Mouse (Mus musculus): Measurements from ENCODE around the gene Smurf1. TPM values are rescaled to one million over a fixed set of nuclear protein-coding genes. Genes with fewer than 3 reads are reported as not detected.

Smurf1 gene
- total and polyA plus RNA-seq, 2 experiments from 2014 or later: 9.1 to 29.9 TPM

DNA sequence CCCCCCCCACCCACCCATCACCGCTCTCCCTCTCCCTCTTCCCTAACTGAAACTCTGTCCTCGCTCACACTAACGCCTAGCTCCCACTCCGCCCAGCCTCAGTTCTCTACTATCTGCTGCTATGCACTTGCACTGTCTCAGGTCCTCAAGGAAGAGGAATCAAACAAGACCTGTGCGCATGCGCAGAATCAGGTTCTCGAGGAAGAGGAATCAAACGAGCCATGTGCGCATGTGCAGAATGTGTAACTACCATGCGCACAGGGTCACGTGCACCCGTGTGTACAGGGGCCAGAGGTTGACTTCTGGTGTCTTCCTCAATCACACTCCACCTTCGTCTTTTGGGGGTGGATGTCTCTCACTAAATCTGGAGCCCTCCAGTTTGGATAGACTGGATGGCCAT lies 21.9 kb upstream of the Smurf1 start:
- TF ChIP-seq EP300 (IDR thresholded peaks at IDR 0.05; ENCODE audit: low read depth): no peak
- TF ChIP-seq CTCF (IDR thresholded peaks at IDR 0.05; ENCODE audit: low read depth): no peak
- peaks cover 4% of the 10 kb centered on the region; the same call in 1 of the 2 replicates for H3K9me3 ChIP-seq (replicated peaks; ENCODE audit: control insufficient read depth, low read length)
- no peak overlapping the region for H3K4me2 ChIP-seq (ENCODE audit: low read depth, low read length)
- no peak overlapping the region for H3K9ac ChIP-seq (replicated peaks; ENCODE audit: low read depth, low read length)
- no peak overlapping the region for H3K4me3 ChIP-seq (ENCODE audit: low read depth, low read length)
- ATAC-seq (ENCODE audit: insufficient read depth, low read depth) (no peak), DNase-seq (ENCODE audit: low spot score) (no peak)
- no peaks in the 10 kb centered on the region for H3K27me3 ChIP-seq (ENCODE audit: control insufficient read depth, insufficient read depth, low read length)
- no peaks in the 10 kb centered on the region for H3K36me3 ChIP-seq (replicated peaks; ENCODE audit: control insufficient read depth, insufficient read depth, low read length)
- no peak overlapping the region for H3K27ac ChIP-seq (ENCODE audit: low read depth)
- 88% methylated on average over 13 of the region's 13 CpGs for WGBS
- no peaks in the 10 kb centered on the region for H3K4me1 ChIP-seq (ENCODE audit: control insufficient read depth, insufficient read depth)

DNA sequence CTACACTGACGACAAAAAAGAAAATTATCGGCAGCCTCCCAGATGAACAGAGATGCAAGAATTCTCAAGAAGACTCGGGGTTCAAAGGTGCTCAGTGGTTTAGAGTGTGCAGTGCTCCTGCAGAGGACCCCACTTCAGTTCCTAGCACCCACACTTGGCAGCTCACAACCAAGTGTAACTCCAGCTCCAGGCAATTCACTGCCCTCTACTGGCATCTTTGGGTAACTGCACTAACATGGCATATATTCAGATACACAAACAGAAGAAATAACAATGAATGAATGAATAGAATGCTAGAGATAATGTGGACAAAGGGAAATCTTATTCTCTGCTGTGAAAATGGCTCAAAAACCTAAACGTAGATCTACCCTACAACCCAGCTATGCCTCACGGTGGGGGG lies 19.2 kb upstream of the Smurf1 start:
- TF ChIP-seq CTCF (IDR thresholded peaks at IDR 0.05; ENCODE audit: low read depth) (peak; percentile 15; the same call in 1 of the 2 replicates), EP300 (IDR thresholded peaks at IDR 0.05; ENCODE audit: low read depth) (no peak)
- 93% methylated on average over 5 of the region's 5 CpGs for WGBS
- Histone ChIP-seq H3K27ac (ENCODE audit: low read depth) (no peak overlapping the region), H3K4me3 (ENCODE audit: low read depth, low read length) (no peak overlapping the region), H3K4me1 (ENCODE audit: control insufficient read depth, insufficient read depth) (no peaks in the 10 kb centered on the region), H3K4me2 (ENCODE audit: low read depth, low read length) (no peak overlapping the region), H3K36me3 (replicated peaks; ENCODE audit: control insufficient read depth, insufficient read depth, low read length) (no peaks in the 10 kb centered on the region), H3K27me3 (ENCODE audit: control insufficient read depth, insufficient read depth, low read length) (no peaks in the 10 kb centered on the region), H3K9me3 (replicated peaks; ENCODE audit: control insufficient read depth, low read length) (peaks cover 4% of the 10 kb centered on the region; the same call in 1 of the 2 replicates), H3K9ac (replicated peaks; ENCODE audit: low read depth, low read length) (no peak overlapping the region)
- DNase-seq (ENCODE audit: low spot score) (no peak), ATAC-seq (ENCODE audit: insufficient read depth, low read depth) (no peak)

DNA sequence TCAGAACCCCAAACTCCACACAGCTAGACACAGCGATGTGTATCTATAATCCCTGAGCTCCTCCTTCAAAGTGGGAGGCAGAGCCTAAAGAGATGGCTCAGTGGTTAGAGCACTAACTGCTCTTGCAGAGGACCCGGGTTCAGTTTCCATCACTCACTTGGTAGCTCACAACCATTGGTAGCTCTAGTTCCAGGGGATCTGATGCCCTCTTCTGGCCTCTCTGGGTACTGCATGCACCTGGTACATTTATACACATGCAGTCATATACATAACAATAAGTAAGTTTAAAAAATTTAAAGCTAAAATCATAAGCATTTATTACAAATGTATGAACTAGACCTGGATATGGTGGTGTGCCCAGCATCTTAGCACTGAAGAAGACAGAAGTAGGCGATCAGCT lies 17.6 kb upstream of the Smurf1 start:
- ATAC-seq (ENCODE audit: insufficient read depth, low read depth): no peak
- H3K4me3 ChIP-seq (ENCODE audit: low read depth, low read length): no peak overlapping the region

DNA sequence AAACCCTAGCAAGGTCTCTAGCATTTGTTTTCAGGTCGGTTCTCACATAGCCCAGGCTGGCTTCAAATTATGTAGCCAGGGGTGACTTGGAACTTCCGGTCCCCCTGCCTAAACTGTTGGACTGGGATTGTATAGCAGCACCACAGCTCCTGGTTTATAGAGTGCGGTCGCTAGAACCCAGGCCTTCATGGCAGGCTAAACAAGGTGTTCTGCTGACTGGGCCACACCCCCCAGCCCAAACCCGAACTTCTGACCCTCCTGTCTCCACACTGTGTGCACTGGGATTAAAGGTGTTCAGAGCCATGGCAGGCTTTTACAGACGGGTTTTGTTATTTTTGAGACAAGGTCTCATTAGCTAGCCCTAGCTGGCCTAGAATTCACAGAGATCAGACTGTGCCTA lies 13.5 kb upstream of the Smurf1 start:
- no peak overlapping the region for H3K9ac ChIP-seq (replicated peaks; ENCODE audit: low read depth, low read length)
- H3K4me1 ChIP-seq (ENCODE audit: control insufficient read depth, insufficient read depth): 0 out of 2 replicates have a peak, but pooled peaks cover 8% of the 10 kb centered on the region
- ATAC-seq (ENCODE audit: insufficient read depth, low read depth): no peak
- no peaks in the 10 kb centered on the region for H3K36me3 ChIP-seq (replicated peaks; ENCODE audit: control insufficient read depth, insufficient read depth, low read length)
- no peak overlapping the region for H3K27ac ChIP-seq (ENCODE audit: low read depth)
- TF ChIP-seq EP300 (IDR thresholded peaks at IDR 0.05; ENCODE audit: low read depth): no peak
- TF ChIP-seq CTCF (IDR thresholded peaks at IDR 0.05; ENCODE audit: low read depth): no peak
- H3K4me2 ChIP-seq (ENCODE audit: low read depth, low read length): no peak overlapping the region
- no peaks in the 10 kb centered on the region for H3K27me3 ChIP-seq (ENCODE audit: control insufficient read depth, insufficient read depth, low read length)
- no peak overlapping the region for H3K4me3 ChIP-seq (ENCODE audit: low read depth, low read length)
- H3K9me3 ChIP-seq (replicated peaks; ENCODE audit: control insufficient read depth, low read length): no peaks in the 10 kb centered on the region; the same call in 1 of the 2 replicates
- WGBS: 74% methylated on average over 6 of the region's 6 CpGs
- DNase-seq (ENCODE audit: low spot score): no peak

More for the DNA sequence above, 17.6 kb upstream of the Smurf1 start:
- Histone ChIP-seq H3K36me3 (replicated peaks; ENCODE audit: control insufficient read depth, insufficient read depth, low read length) (no peaks in the 10 kb centered on the region), H3K27me3 (ENCODE audit: control insufficient read depth, insufficient read depth, low read length) (no peaks in the 10 kb centered on the region), H3K9ac (replicated peaks; ENCODE audit: low read depth, low read length) (no peak overlapping the region), H3K4me1 (ENCODE audit: control insufficient read depth, insufficient read depth) (0 out of 2 replicates have a peak, but pooled peaks cover 8% of the 10 kb centered on the region), H3K9me3 (replicated peaks; ENCODE audit: control insufficient read depth, low read length) (peaks cover 4% of the 10 kb centered on the region; the same call in 1 of the 2 replicates), H3K27ac (ENCODE audit: low read depth) (no peak overlapping the region), H3K4me2 (ENCODE audit: low read depth, low read length) (no peak overlapping the region)
- 0 out of 2 replicates have a peak, but pooled peaks have one; percentile 10 for TF ChIP-seq CTCF (IDR thresholded peaks at IDR 0.05; ENCODE audit: low read depth)
- no peak for TF ChIP-seq EP300 (IDR thresholded peaks at IDR 0.05; ENCODE audit: low read depth)
- no peak for DNase-seq (ENCODE audit: low spot score)
- WGBS: 89% methylated on average over 3 of the region's 3 CpGs

DNA sequence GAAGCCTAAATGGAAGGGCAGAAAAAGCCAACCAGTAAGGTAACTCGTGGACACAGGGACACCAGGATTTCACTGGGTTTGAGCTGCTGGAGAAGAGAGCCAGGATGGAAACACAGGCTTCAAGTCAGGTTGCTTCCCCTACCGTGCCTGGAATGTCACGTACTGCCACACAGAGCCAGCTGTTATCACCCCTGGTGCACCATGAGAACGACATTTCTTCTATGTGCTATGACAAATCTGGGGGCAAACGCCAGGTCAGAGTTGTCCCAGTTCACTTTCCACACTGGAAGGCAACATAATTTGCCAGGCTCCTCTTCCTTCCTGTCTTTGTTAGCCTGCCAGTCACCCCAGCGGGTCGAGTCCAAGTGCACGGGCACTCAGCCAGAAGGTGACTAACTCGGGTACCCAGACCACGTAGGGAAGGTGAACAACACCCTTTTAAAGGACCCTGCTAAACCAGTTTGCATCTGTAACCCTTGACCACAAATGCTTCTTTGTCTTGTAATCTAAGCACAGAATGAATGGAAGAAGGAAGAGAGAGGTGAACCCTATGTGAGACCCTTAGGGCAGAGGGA lies 13.0 kb upstream of the Smurf1 start:
- Histone ChIP-seq H3K27ac (ENCODE audit: low read depth) (peak overlapping the region; percentile 8; the same call in 1 of the 2 replicates), H3K9ac (replicated peaks; ENCODE audit: low read depth, low read length) (no peak overlapping the region), H3K4me1 (ENCODE audit: control insufficient read depth, insufficient read depth) (0 out of 2 replicates have a peak, but pooled peaks cover 8% of the 10 kb centered on the region), H3K27me3 (ENCODE audit: control insufficient read depth, insufficient read depth, low read length) (no peaks in the 10 kb centered on the region), H3K36me3 (replicated peaks; ENCODE audit: control insufficient read depth, insufficient read depth, low read length) (no peaks in the 10 kb centered on the region), H3K4me3 (ENCODE audit: low read depth, low read length) (no peak overlapping the region), H3K9me3 (replicated peaks; ENCODE audit: control insufficient read depth, low read length) (no peaks in the 10 kb centered on the region; the same call in 1 of the 2 replicates), H3K4me2 (ENCODE audit: low read depth, low read length) (no peak overlapping the region)
- ATAC-seq (ENCODE audit: insufficient read depth, low read depth): peak; percentile 66
- WGBS: 17% methylated on average over 10 of the region's 10 CpGs
- peak; percentile 19 for DNase-seq (ENCODE audit: low spot score)
- no peak for TF ChIP-seq EP300 (IDR thresholded peaks at IDR 0.05; ENCODE audit: low read depth)
- TF ChIP-seq CTCF (IDR thresholded peaks at IDR 0.05; ENCODE audit: low read depth): no peak

DNA sequence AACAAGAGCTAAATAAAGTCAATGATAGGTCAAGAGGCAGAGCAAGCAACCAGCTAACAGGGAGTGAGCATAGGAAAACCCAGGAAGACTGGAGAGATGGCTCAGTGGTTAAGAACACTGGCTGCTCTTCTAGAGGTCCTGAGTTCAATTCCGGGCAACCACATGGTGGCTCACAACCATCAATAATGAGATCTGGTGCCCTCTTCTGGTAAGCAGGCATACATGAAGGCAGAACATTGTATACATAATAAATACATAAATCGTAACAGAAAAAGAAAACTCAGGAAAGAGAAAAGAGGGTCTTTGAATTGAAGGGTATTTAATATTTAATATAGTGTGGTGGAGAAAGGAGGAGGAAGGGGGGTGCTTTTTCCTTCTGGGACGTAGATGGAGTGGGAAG lies 5.6 kb upstream of the Smurf1 start:
- H3K9me3 ChIP-seq (replicated peaks; ENCODE audit: control insufficient read depth, low read length): no peaks in the 10 kb centered on the region
- H3K27me3 ChIP-seq (ENCODE audit: control insufficient read depth, insufficient read depth, low read length): no peaks in the 10 kb centered on the region
- no peak overlapping the region for H3K27ac ChIP-seq (ENCODE audit: low read depth)
- ATAC-seq (ENCODE audit: insufficient read depth, low read depth) (no peak), DNase-seq (ENCODE audit: low spot score) (no peak)
- TF ChIP-seq CTCF (IDR thresholded peaks at IDR 0.05; ENCODE audit: low read depth): peak; percentile 28
- no peak for TF ChIP-seq EP300 (IDR thresholded peaks at IDR 0.05; ENCODE audit: low read depth)
- no peak overlapping the region for H3K4me2 ChIP-seq (ENCODE audit: low read depth, low read length)
- 78% methylated on average over 3 of the region's 3 CpGs for WGBS
- H3K4me3 ChIP-seq (ENCODE audit: low read depth, low read length): no peak overlapping the region
- no peak overlapping the region for H3K9ac ChIP-seq (replicated peaks; ENCODE audit: low read depth, low read length)
- no peaks in the 10 kb centered on the region for H3K4me1 ChIP-seq (ENCODE audit: control insufficient read depth, insufficient read depth)
- no peaks in the 10 kb centered on the region for H3K36me3 ChIP-seq (replicated peaks; ENCODE audit: control insufficient read depth, insufficient read depth, low read length)
